13 mouse cellular contexts compared by ENCODE assay signal in the genomic region with DNA sequence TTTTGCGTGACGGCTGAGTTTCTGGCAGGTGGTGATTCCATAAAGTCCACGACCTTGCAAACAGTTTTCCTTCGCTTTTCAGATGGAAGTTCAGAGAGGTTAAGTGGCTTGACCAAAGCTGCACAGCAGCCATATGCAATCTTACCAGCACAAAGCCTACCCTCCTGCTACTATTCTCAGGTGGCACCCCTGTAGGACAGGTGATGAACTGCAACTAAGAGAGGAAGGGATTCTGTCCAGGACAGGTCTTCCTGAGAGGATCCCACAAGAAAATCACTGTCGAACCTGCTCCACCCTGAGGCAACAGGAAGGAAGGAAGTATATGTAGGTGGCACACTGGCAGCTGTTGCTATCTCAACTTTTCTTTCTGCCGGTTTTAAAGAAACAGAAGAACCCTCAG. TPM values are rescaled to one million over a fixed set of nuclear protein-coding genes. Genes with fewer than 3 reads are reported as not detected.
DNase-seq lines count a peak whose midpoint lies in the region; ATAC-seq and TF ChIP-seq lines count a peak whose summit lies in the region.
"Had no signal": no experiment of that assay in that cellular context is flagged by ENCODE, and none has a peak within 500 bp of the region (broad histone marks: within the 10 kb centered on the region; RNA-seq: fewer than 3 reads in every experiment).

No protein-coding gene starts in this region.

- 0 out of 2 replicates have a peak overlapping the region, but pooled peaks have one; percentile 67 for H3K27ac ChIP-seq in hindbrain, embryonic 10.5 days
- H3K27ac ChIP-seq in hindbrain, embryonic 14.5 days, result no peak overlapping the region
- peak overlapping the region; percentile 65 for H3K27ac ChIP-seq in lung, postnatal 0 days (ENCODE audit: low read length)
- H3K27ac ChIP-seq in intestine, postnatal 0 days (ENCODE audit: low read depth, low read length), result no peak overlapping the region
- H3K27ac ChIP-seq: left cerebral cortex, adult 2 months; liver, embryonic 15.5 days; neural tube, embryonic 15.5 days had no signal

- 0 out of 2 replicates have a peak, but pooled peaks cover 5% of the 10 kb centered on the region for H3K36me3 ChIP-seq in hindbrain, embryonic 10.5 days
- H3K36me3 ChIP-seq in hindbrain, embryonic 14.5 days (replicated peaks; ENCODE audit: control insufficient read depth, insufficient read depth), result no peaks in the 10 kb centered on the region
- H3K36me3 ChIP-seq in lung, postnatal 0 days (ENCODE audit: insufficient read depth, low read length), result no peaks in the 10 kb centered on the region
- H3K36me3 ChIP-seq in intestine, postnatal 0 days (ENCODE audit: control insufficient read depth, insufficient read depth), result no peaks in the 10 kb centered on the region
- H3K36me3 ChIP-seq: liver, embryonic 15.5 days; neural tube, embryonic 15.5 days had no signal

- H3K9me3 ChIP-seq in hindbrain, embryonic 10.5 days, result no peaks in the 10 kb centered on the region; the same call in 1 of the 2 replicates
- no peaks in the 10 kb centered on the region for H3K9me3 ChIP-seq in hindbrain, embryonic 14.5 days (ENCODE audit: control insufficient read depth, low read length)
- no peaks in the 10 kb centered on the region for H3K9me3 ChIP-seq in lung, postnatal 0 days (ENCODE audit: low read length)
- no peaks in the 10 kb centered on the region for H3K9me3 ChIP-seq in intestine, postnatal 0 days (ENCODE audit: control insufficient read depth)
- H3K9me3 ChIP-seq: liver, embryonic 15.5 days; neural tube, embryonic 15.5 days had no signal

- DNase-seq in hindbrain, embryonic 10.5 days (ENCODE audit: low spot score), result no peak
- no peak for DNase-seq in hindbrain, embryonic 14.5 days (ENCODE audit: low spot score)
- no peak for DNase-seq in lung, postnatal 0 days (ENCODE audit: low spot score)
- DNase-seq in lung, postnatal 4 days, result no peak
- DNase-seq in brain, embryonic 14.5 days (ENCODE audit: low read depth), result no peak
- DNase-seq in thymus, postnatal 25 days, result no peak
- DNase-seq: gastrocnemius, postnatal 25 days; midbrain, embryonic 14.5 days had no signal

- no peak overlapping the region for H3K4me3 ChIP-seq in hindbrain, embryonic 10.5 days
- H3K4me3 ChIP-seq in hindbrain, embryonic 14.5 days (replicated peaks; ENCODE audit: low read length), result no peak overlapping the region
- no peak overlapping the region for H3K4me3 ChIP-seq in lung, postnatal 0 days (ENCODE audit: low read depth, low read length)
- no peak overlapping the region for H3K4me3 ChIP-seq in intestine, postnatal 0 days (ENCODE audit: low read depth, low read length)
- H3K4me3 ChIP-seq: forebrain, embryonic 10.5 days; left cerebral cortex, adult 2 months; liver, embryonic 15.5 days; neural tube, embryonic 15.5 days had no signal

- no peak for TF ChIP-seq EP300 in lung, postnatal 0 days (IDR thresholded peaks at IDR 0.05)

- TF ChIP-seq CTCF in lung, postnatal 0 days (IDR thresholded peaks at IDR 0.05), result peak; percentile 51; the same call in 1 of the 2 replicates
- peak; percentile 29; the same call in 1 of the 2 replicates for TF ChIP-seq CTCF in brain, embryonic 14.5 days (IDR thresholded peaks at IDR 0.05; ENCODE audit: borderline replicate concordance, extremely low read depth, insufficient read depth, insufficient read length)
- peak; percentile 58 for TF ChIP-seq CTCF in intestine, postnatal 0 days (IDR thresholded peaks at IDR 0.05; ENCODE audit: low read depth)

- no peak for ATAC-seq in hindbrain, embryonic 14.5 days (ENCODE audit: low FRiP score)
- peak; percentile 6 for ATAC-seq in lung, postnatal 0 days
- ATAC-seq in intestine, postnatal 0 days, result peak; percentile 52

- peaks cover 59% of the 10 kb centered on the region for H3K4me1 ChIP-seq in hindbrain, embryonic 10.5 days (replicated peaks)
- peaks cover 25% of the 10 kb centered on the region for H3K4me1 ChIP-seq in hindbrain, embryonic 14.5 days (replicated peaks; ENCODE audit: control insufficient read depth, insufficient read depth, low read length)
- peaks cover 20% of the 10 kb centered on the region for H3K4me1 ChIP-seq in lung, postnatal 0 days (ENCODE audit: insufficient read depth, low read depth, low read length)
- H3K4me1 ChIP-seq in intestine, postnatal 0 days (replicated peaks; ENCODE audit: control insufficient read depth, insufficient read depth, low read length), result 0 out of 2 replicates have a peak, but pooled peaks cover 4% of the 10 kb centered on the region

- 69% methylated on average over 6 of the region's 6 CpGs for WGBS in hindbrain, embryonic 10.5 days
- 69% methylated on average over 6 of the region's 6 CpGs for WGBS in hindbrain, embryonic 14.5 days
- WGBS in lung, postnatal 0 days, result 56% methylated on average over 6 of the region's 6 CpGs
- 58% methylated on average over 6 of the region's 6 CpGs for WGBS in intestine, postnatal 0 days

- H3K9ac ChIP-seq in hindbrain, embryonic 14.5 days, result no peak overlapping the region
- no peak overlapping the region for H3K9ac ChIP-seq in lung, postnatal 0 days (replicated peaks; ENCODE audit: low read depth)
- no peak overlapping the region for H3K9ac ChIP-seq in intestine, postnatal 0 days (ENCODE audit: low read depth, low read length)
- H3K9ac ChIP-seq: liver, embryonic 15.5 days; neural tube, embryonic 15.5 days had no signal

- no peak for TF ChIP-seq POLR2A in brain, embryonic 14.5 days (IDR thresholded peaks at IDR 0.05; ENCODE audit: borderline replicate concordance, extremely low read depth, insufficient read depth, insufficient read length, poor library complexity, severe bottlenecking)

- no peak overlapping the region for H3K4me2 ChIP-seq in hindbrain, embryonic 14.5 days (replicated peaks)
- H3K4me2 ChIP-seq in lung, postnatal 0 days (replicated peaks; ENCODE audit: low read depth, low read length), result peak overlapping the region; percentile 27
- 0 out of 2 replicates have a peak overlapping the region, but pooled peaks have one; percentile 14 for H3K4me2 ChIP-seq in intestine, postnatal 0 days (replicated peaks; ENCODE audit: low read depth)
- H3K4me2 ChIP-seq: liver, embryonic 15.5 days; neural tube, embryonic 15.5 days had no signal

- peaks cover 2% of the 10 kb centered on the region; the same call in 1 of the 2 replicates for H3K27me3 ChIP-seq in hindbrain, embryonic 10.5 days (ENCODE audit: insufficient read depth, poor library complexity, severe bottlenecking)
- no peaks in the 10 kb centered on the region for H3K27me3 ChIP-seq in hindbrain, embryonic 14.5 days (ENCODE audit: control insufficient read depth, insufficient read depth, low read length)
- no peaks in the 10 kb centered on the region for H3K27me3 ChIP-seq in lung, postnatal 0 days (replicated peaks; ENCODE audit: insufficient read depth, low read length)
- no peaks in the 10 kb centered on the region for H3K27me3 ChIP-seq in intestine, postnatal 0 days (replicated peaks; ENCODE audit: control insufficient read depth, insufficient read depth, low read length)
- H3K27me3 ChIP-seq: liver, embryonic 15.5 days; neural tube, embryonic 15.5 days had no signal

RNA-seq across cellular contexts. Expression of gene Prdm11, which starts 17.1 kb away (rescaled TPM):
- 2.1 and 2.3 TPM in 2 replicates for polyA plus RNA-seq in hindbrain, embryonic 10.5 days (2016; fragmentation: Nextera tagmentation; extraction: Ambion mirVana)
- 1.8 and 2.5 TPM in 2 replicates for polyA plus RNA-seq in hindbrain, embryonic 14.5 days (2014; fragmentation: Nextera tagmentation; extraction: Ambion mirVana)
- 3.7 and 4.5 TPM in 2 replicates for polyA plus RNA-seq in lung, postnatal 0 days (2015; fragmentation: Nextera tagmentation; extraction: Ambion mirVana)
- polyA plus RNA-seq in brain, embryonic 14.5 days (2012; rRNA removed), result 6.9 and 11.8 TPM in 2 replicates
- 2.3 and 2.6 TPM in 2 replicates for polyA plus RNA-seq in intestine, postnatal 0 days (2015; fragmentation: Nextera tagmentation; extraction: Ambion mirVana)

Comparison
In these comparisons a context has a peak if more than half of its experiments do, and no peak if none do; other contexts are left out.
1. H3K27ac ChIP-seq: peak in hindbrain, embryonic 10.5 days (single experiment) and lung, postnatal 0 days (single experiment); none in hindbrain, embryonic 14.5 days (single experiment) and intestine, postnatal 0 days (single experiment).
2. Peak in every context shown above with its lines, with median percentiles within 50 percentile points of each other: CTCF ChIP-seq.